Mouse (Mus musculus): Measurements from ENCODE around the gene C2cd4d. TPM values are rescaled to one million over a fixed set of nuclear protein-coding genes. Genes with fewer than 3 reads are reported as not detected.

C2cd4d gene
- polyA plus RNA-seq, 1 experiment from 2014 or later = 0.34 TPM

GRCm38 (mm10) chr3:94398217-94398616, 36.0 kb downstream of the C2cd4d start, which contains the start of gene Lingo4:
Gene Lingo4, plus strand, starts transcription at chr3:94398517.
- Histone ChIP-seq H3K27me3 (ENCODE audit: insufficient read depth, low read length) (peaks cover 36% of the 10 kb centered on the region), H3K36me3 (replicated peaks; ENCODE audit: insufficient read depth, low read length) (no peaks in the 10 kb centered on the region), H3K9ac (replicated peaks) (no peak within 1 kb of the TSS), H3K4me2 (ENCODE audit: low read depth, low read length) (peak within 1 kb of the TSS; percentile 33), H3K4me3 (ENCODE audit: low read depth, low read length) (no peak within 1 kb of the TSS), H3K4me1 (ENCODE audit: insufficient read depth) (no peaks in the 10 kb centered on the region), H3K9me3 (ENCODE audit: low read length) (no peaks in the 10 kb centered on the region), H3K27ac (ENCODE audit: low read depth) (no peak within 1 kb of the TSS)
- DNase-seq (no peak), ATAC-seq (no peak)
- 68% methylated on average over 6 of the region's 6 CpGs for WGBS (ENCODE audit: insufficient replicate concordance)
- TF ChIP-seq EP300 (IDR thresholded peaks at IDR 0.05; ENCODE audit: low read depth) (no peak), CTCF (IDR thresholded peaks at IDR 0.05; ENCODE audit: low read depth) (no peak)

- Histone ChIP-seq H3K4me2 (ENCODE audit: low read depth, low read length) (peak overlapping the region; percentile 33), H3K4me1 (ENCODE audit: insufficient read depth) (no peaks in the 10 kb centered on the region), H3K9me3 (ENCODE audit: low read length) (no peaks in the 10 kb centered on the region), H3K9ac (replicated peaks) (no peak overlapping the region), H3K4me3 (ENCODE audit: low read depth, low read length) (no peak overlapping the region), H3K27ac (ENCODE audit: low read depth) (no peak overlapping the region), H3K27me3 (ENCODE audit: insufficient read depth, low read length) (peaks cover 36% of the 10 kb centered on the region), H3K36me3 (replicated peaks; ENCODE audit: insufficient read depth, low read length) (no peaks in the 10 kb centered on the region)
- no peak for ATAC-seq
- WGBS (ENCODE audit: insufficient replicate concordance) = 4% methylated on average over 20 of the region's 20 CpGs
- no peak for DNase-seq
- TF ChIP-seq CTCF (IDR thresholded peaks at IDR 0.05; ENCODE audit: low read depth) = no peak
- TF ChIP-seq EP300 (IDR thresholded peaks at IDR 0.05; ENCODE audit: low read depth) = no peak
Measured at GRCm38 (mm10) chr3:94398943-94399481, 36.8 kb downstream of the C2cd4d start.

- 43% methylated on average over 5 of the region's 5 CpGs for WGBS (ENCODE audit: insufficient replicate concordance)
- no peak for ATAC-seq
- no peak for DNase-seq
- H3K27me3 ChIP-seq (ENCODE audit: insufficient read depth, low read length) = peaks cover 36% of the 10 kb centered on the region
- H3K9ac ChIP-seq (replicated peaks) = no peak overlapping the region
- no peak overlapping the region for H3K27ac ChIP-seq (ENCODE audit: low read depth)
- H3K4me3 ChIP-seq (ENCODE audit: low read depth, low read length) = no peak overlapping the region
- no peak overlapping the region for H3K4me2 ChIP-seq (ENCODE audit: low read depth, low read length)
- no peaks in the 10 kb centered on the region for H3K36me3 ChIP-seq (replicated peaks; ENCODE audit: insufficient read depth, low read length)
- TF ChIP-seq CTCF (IDR thresholded peaks at IDR 0.05; ENCODE audit: low read depth) (no peak), EP300 (IDR thresholded peaks at IDR 0.05; ENCODE audit: low read depth) (no peak)
- no peaks in the 10 kb centered on the region for H3K9me3 ChIP-seq (ENCODE audit: low read length)
- no peaks in the 10 kb centered on the region for H3K4me1 ChIP-seq (ENCODE audit: insufficient read depth)
Measured at GRCm38 (mm10) chr3:94399663-94400310, 37.5 kb downstream of the C2cd4d start.

GRCm38 (mm10) chr3:94402451-94402850, 40.2 kb downstream of the C2cd4d start:
- peaks cover 36% of the 10 kb centered on the region for H3K27me3 ChIP-seq (ENCODE audit: insufficient read depth, low read length)
- WGBS (ENCODE audit: insufficient replicate concordance) = 65% methylated on average over 8 of the region's 8 CpGs

GRCm38 (mm10) chr3:94404366-94405054, 42.3 kb downstream of the C2cd4d start:
- Histone ChIP-seq H3K9ac (replicated peaks) (no peak overlapping the region), H3K4me2 (ENCODE audit: low read depth, low read length) (no peak overlapping the region), H3K4me3 (ENCODE audit: low read depth, low read length) (no peak overlapping the region), H3K27me3 (ENCODE audit: insufficient read depth, low read length) (peaks cover 22% of the 10 kb centered on the region; the same call in 1 of the 2 replicates), H3K9me3 (ENCODE audit: low read length) (no peaks in the 10 kb centered on the region), H3K27ac (ENCODE audit: low read depth) (no peak overlapping the region), H3K4me1 (ENCODE audit: insufficient read depth) (no peaks in the 10 kb centered on the region), H3K36me3 (replicated peaks; ENCODE audit: insufficient read depth, low read length) (no peaks in the 10 kb centered on the region)
- TF ChIP-seq CTCF (IDR thresholded peaks at IDR 0.05; ENCODE audit: low read depth) = no peak
- no peak for TF ChIP-seq EP300 (IDR thresholded peaks at IDR 0.05; ENCODE audit: low read depth)
- no peak for DNase-seq
- ATAC-seq = no peak
- WGBS (ENCODE audit: insufficient replicate concordance) = 34% methylated on average over 7 of the region's 7 CpGs

More at GRCm38 (mm10) chr3:94402451-94402850, 40.2 kb downstream of the C2cd4d start:
- no peak overlapping the region for H3K4me3 ChIP-seq (ENCODE audit: low read depth, low read length)
- no peaks in the 10 kb centered on the region for H3K36me3 ChIP-seq (replicated peaks; ENCODE audit: insufficient read depth, low read length)
- DNase-seq (no peak), ATAC-seq (no peak)
- no peaks in the 10 kb centered on the region for H3K9me3 ChIP-seq (ENCODE audit: low read length)
- H3K4me1 ChIP-seq (ENCODE audit: insufficient read depth) = no peaks in the 10 kb centered on the region
- H3K9ac ChIP-seq (replicated peaks) = no peak overlapping the region
- no peak overlapping the region for H3K4me2 ChIP-seq (ENCODE audit: low read depth, low read length)
- TF ChIP-seq CTCF (IDR thresholded peaks at IDR 0.05; ENCODE audit: low read depth) (no peak), EP300 (IDR thresholded peaks at IDR 0.05; ENCODE audit: low read depth) (no peak)
- no peak overlapping the region for H3K27ac ChIP-seq (ENCODE audit: low read depth)

GRCm38 (mm10) chr3:94405561-94405960, 43.3 kb downstream of the C2cd4d start:
- Histone ChIP-seq H3K4me2 (ENCODE audit: low read depth, low read length) (no peak overlapping the region), H3K4me1 (ENCODE audit: insufficient read depth) (no peaks in the 10 kb centered on the region), H3K9ac (replicated peaks) (no peak overlapping the region), H3K27ac (ENCODE audit: low read depth) (no peak overlapping the region), H3K36me3 (replicated peaks; ENCODE audit: insufficient read depth, low read length) (no peaks in the 10 kb centered on the region), H3K27me3 (ENCODE audit: insufficient read depth, low read length) (peaks cover 11% of the 10 kb centered on the region; the same call in 1 of the 2 replicates), H3K4me3 (ENCODE audit: low read depth, low read length) (no peak overlapping the region), H3K9me3 (ENCODE audit: low read length) (no peaks in the 10 kb centered on the region)
- no peak for DNase-seq
- TF ChIP-seq CTCF (IDR thresholded peaks at IDR 0.05; ENCODE audit: low read depth) = no peak
- TF ChIP-seq EP300 (IDR thresholded peaks at IDR 0.05; ENCODE audit: low read depth) = no peak
- ATAC-seq = no peak
- WGBS (ENCODE audit: insufficient replicate concordance) = 61% methylated on average over 4 of the region's 4 CpGs

Data from liver, postnatal 0 days (tissue).